Mouse (Mus musculus) lung, embryonic 14.5 days (tissue): ENCODE data around the gene Tefm. TPM values are rescaled to one million over a fixed set of nuclear protein-coding genes. Genes with fewer than 3 reads are reported as not detected.

Experiments used
- ATAC-seq: fragments of 200-750 bp; cut with Nextera tagmentation; 2 replicates; pipeline ENCODE4 v1.8.0; 2017; ENCODE audit warnings: mild to moderate bottlenecking, moderate TSS enrichment, moderate library complexity; ENCODE audit not compliant: insufficient read depth
- DNase-seq: peaks from one replicate; pipeline ENCODE4 v3.0.0-alpha.2; 2015
- H3K27ac ChIP-seq: fragments of 300-500 bp; sonication (generic); 2 replicates; pipeline ENCODE4 v1.5.1; 2014; ENCODE audit warnings: low read depth, mild to moderate bottlenecking, moderate library complexity
- H3K27me3 ChIP-seq: fragments of 300-500 bp; sonication (generic); 2 replicates; pipeline ENCODE4 v1.6.1; 2014; ENCODE audit warnings: low read length, control low read depth; ENCODE audit not compliant: insufficient read depth
- H3K36me3 ChIP-seq: fragments of 300-500 bp; sonication (generic); 2 replicates; pipeline ENCODE4 v1.6.1; 2014; ENCODE audit warnings: control low read depth; ENCODE audit not compliant: insufficient read depth
- H3K4me1 ChIP-seq: fragments of 300-500 bp; sonication (generic); 2 replicates; pipeline ENCODE4 v1.6.1; 2014; ENCODE audit warnings: antibody characterized with exemption, control low read depth; ENCODE audit not compliant: insufficient read depth
- H3K4me2 ChIP-seq: fragments of 300-500 bp; sonication (generic); 2 replicates; pipeline ENCODE4 v1.6.1; 2014; ENCODE audit warnings: mild to moderate bottlenecking
- H3K4me3 ChIP-seq: fragments of 300-500 bp; sonication (generic); 2 replicates; pipeline ENCODE4 v1.5.1; 2014; ENCODE audit warnings: low read depth, low read length
- H3K9ac ChIP-seq: fragments of 300-500 bp; sonication (generic); 2 replicates; pipeline ENCODE4 v1.6.1; 2014
- H3K9me3 ChIP-seq: fragments of 300-500 bp; sonication (generic); 2 replicates; pipeline ENCODE4 v1.6.1; 2016; ENCODE audit warnings: low read depth, low read length, control low read depth
- CTCF ChIP-seq: IDR thresholded peaks from 2 replicates; pipeline ENCODE4 v1.5.1; 2016; ENCODE audit warnings: antibody characterized with exemption, low read depth
- WGBS: fragments of 180-500 bp; shearing (Covaris S2); extraction: QIAGEN DNeasy Blood & Tissue Kit; methylation state at CpG from one replicate; pipeline ENCODE4 v1.1.7; 2014; 5-methylcytosine and 5-hydroxymethylcytosine counted together
- polyA plus RNA-seq: library from polyadenylated mRNA; unstranded; fragments of >200 nt; fragmentation: Nextera tagmentation; extraction: Ambion mirVana; gene quantifications from 2 replicates; pipeline ENCODE4 v1.2.1, GENCODE M21; 2014

Gene Tefm
- polyA plus RNA-seq, 1 experiment from 2014 or later: 27.7 TPM

- no peak for DNase-seq
- Histone ChIP-seq H3K4me1 (no peaks in the 10 kb centered on the region), H3K4me3 (no peak overlapping the region), H3K27me3 (no peaks in the 10 kb centered on the region), H3K27ac (no peak overlapping the region), H3K4me2 (no peak overlapping the region), H3K9ac (no peak overlapping the region), H3K36me3 (no peaks in the 10 kb centered on the region), H3K9me3 (no peaks in the 10 kb centered on the region)
- ATAC-seq: no peak
- 64% methylated on average over 4 of the region's 4 CpGs for WGBS
- no peak for TF ChIP-seq CTCF
These were observed 26.8 kb upstream of the Tefm start for GRCm38 (mm10) chr11:80168611-80169249.

GRCm38 (mm10) chr11:80168121-80168520 is 26.1 kb upstream of the Tefm start:
- H3K27me3 ChIP-seq: no peaks in the 10 kb centered on the region

GRCm38 (mm10) chr11:80164224-80164623 is 22.2 kb upstream of the Tefm start:
- Histone ChIP-seq H3K4me3 (no peak overlapping the region), H3K4me2 (no peak overlapping the region), H3K27me3 (no peaks in the 10 kb centered on the region), H3K9me3 (no peaks in the 10 kb centered on the region), H3K4me1 (no peaks in the 10 kb centered on the region), H3K36me3 (no peaks in the 10 kb centered on the region), H3K27ac (no peak overlapping the region), H3K9ac (no peak overlapping the region)
- TF ChIP-seq CTCF: no peak
- ATAC-seq: no peak
- 65% methylated on average over 2 of the region's 2 CpGs for WGBS
- no peak for DNase-seq

More at GRCm38 (mm10) chr11:80168121-80168520, 26.1 kb upstream of the Tefm start:
- no peak for ATAC-seq
- H3K27ac ChIP-seq: no peak overlapping the region
- no peak overlapping the region for H3K4me3 ChIP-seq
- no peaks in the 10 kb centered on the region for H3K36me3 ChIP-seq
- no peaks in the 10 kb centered on the region for H3K9me3 ChIP-seq
- H3K4me1 ChIP-seq: no peaks in the 10 kb centered on the region
- DNase-seq: no peak
- 86% methylated on average over 9 of the region's 9 CpGs for WGBS
- no peak overlapping the region for H3K4me2 ChIP-seq
- no peak overlapping the region for H3K9ac ChIP-seq
- TF ChIP-seq CTCF: no peak

- no peak for TF ChIP-seq CTCF
- WGBS: 65% methylated on average over 7 of the region's 7 CpGs
These were observed 21.6 kb upstream of the Tefm start for GRCm38 (mm10) chr11:80163362-80164116.

GRCm38 (mm10) chr11:80161041-80161440 is 19.1 kb upstream of the Tefm start:
- ATAC-seq (no peak), DNase-seq (no peak)
- H3K9ac ChIP-seq: no peak overlapping the region
- no peaks in the 10 kb centered on the region for H3K9me3 ChIP-seq
- H3K4me1 ChIP-seq: no peaks in the 10 kb centered on the region
- no peak overlapping the region for H3K4me2 ChIP-seq
- H3K27me3 ChIP-seq: peaks cover under 1% of the 10 kb centered on the region; the same call in 1 of the 2 replicates
- no peak for TF ChIP-seq CTCF
- 73% methylated on average over 4 of the region's 4 CpGs for whole genome bisulfite sequencing
- H3K27ac ChIP-seq: no peak overlapping the region
- no peaks in the 10 kb centered on the region for H3K36me3 ChIP-seq
- H3K4me3 ChIP-seq: no peak overlapping the region

More at GRCm38 (mm10) chr11:80163362-80164116, 21.6 kb upstream of the Tefm start:
- no peaks in the 10 kb centered on the region for H3K36me3 ChIP-seq
- no peak overlapping the region for H3K9ac ChIP-seq
- no peaks in the 10 kb centered on the region for H3K9me3 ChIP-seq
- no peak overlapping the region for H3K27ac ChIP-seq
- DNase-seq (no peak), ATAC-seq (no peak)
- H3K27me3 ChIP-seq: no peaks in the 10 kb centered on the region
- H3K4me3 ChIP-seq: no peak overlapping the region
- H3K4me1 ChIP-seq: no peaks in the 10 kb centered on the region
- H3K4me2 ChIP-seq: no peak overlapping the region

GRCm38 (mm10) chr11:80159018-80159417 is 17.0 kb upstream of the Tefm start:
- ATAC-seq (no peak), DNase-seq (no peak)
- Histone ChIP-seq H3K27me3 (peaks cover 21% of the 10 kb centered on the region), H3K9me3 (no peaks in the 10 kb centered on the region), H3K27ac (no peak overlapping the region), H3K4me3 (no peak overlapping the region), H3K9ac (no peak overlapping the region), H3K4me1 (no peaks in the 10 kb centered on the region), H3K4me2 (no peak overlapping the region), H3K36me3 (no peaks in the 10 kb centered on the region)
- WGBS: 66% methylated on average over 7 of the region's 7 CpGs
- TF ChIP-seq CTCF: no peak

GRCm38 (mm10) chr11:80156841-80157240 is 14.9 kb upstream of the Tefm start:
- ATAC-seq (no peak), DNase-seq (no peak)
- Histone ChIP-seq H3K27ac (no peak overlapping the region), H3K4me1 (no peaks in the 10 kb centered on the region), H3K4me3 (no peak overlapping the region), H3K9ac (no peak overlapping the region), H3K4me2 (no peak overlapping the region), H3K9me3 (no peaks in the 10 kb centered on the region), H3K27me3 (peaks cover 32% of the 10 kb centered on the region), H3K36me3 (no peaks in the 10 kb centered on the region)
- TF ChIP-seq CTCF: no peak
- WGBS: 80% methylated on average over 4 of the region's 4 CpGs
